Mouse (Mus musculus) ES-E14 (cell line): ENCODE measurements around the gene Fndc11. TPM values are rescaled to one million over a fixed set of nuclear protein-coding genes. Genes with fewer than 3 reads are reported as not detected.

Experiments used
- DNase-seq: peaks from one replicate; pipeline ENCODE4 v3.0.0-alpha.2; 2013; ENCODE audit warnings: low read depth, low spot score
- H3K27ac ChIP-seq: 2 replicates; pipeline ENCODE4 v1.5.1; 2012; ENCODE audit warnings: low read depth, mild to moderate bottlenecking, low read length, moderate library complexity, mixed read lengths; ENCODE audit not compliant: poor library complexity, insufficient read depth, severe bottlenecking
- H3K36me3 ChIP-seq: 2 replicates; pipeline ENCODE4 v1.6.1; 2012; ENCODE audit warnings: mild to moderate bottlenecking, low read length, moderate library complexity, mixed read lengths; ENCODE audit not compliant: control insufficient read depth, poor library complexity, insufficient read depth, severe bottlenecking
- H3K4me1 ChIP-seq, 2 experiments: fragments of 150-350 bp in 1 of 2; sonication (generic) in 1 of 2; 2 replicates each; pipeline ENCODE4 v1.6.1; 2012; ENCODE audit warnings: low read length in 2 of 2, mild to moderate bottlenecking in 1 of 2, mixed read lengths in 1 of 2; ENCODE audit not compliant: control insufficient read depth in 2 of 2, insufficient read depth in 2 of 2, poor library complexity in 1 of 2
- H3K4me3 ChIP-seq, 2 experiments: fragments of 150-350 bp in 1 of 2; sonication (generic) in 1 of 2; 2 replicates each; pipeline ENCODE4 v1.5.1; 2012; ENCODE audit warnings: low read length in 2 of 2, low read depth in 1 of 2, mild to moderate bottlenecking in 1 of 2, mixed read lengths in 1 of 2; ENCODE audit not compliant: insufficient read depth in 1 of 2, poor library complexity in 1 of 2, severe bottlenecking in 1 of 2
- H3K9ac ChIP-seq: 2 replicates; pipeline ENCODE4 v1.6.1; 2012; ENCODE audit warnings: low read depth, mild to moderate bottlenecking, low read length, mixed read lengths; ENCODE audit not compliant: poor library complexity, insufficient read depth, severe bottlenecking
- H3K9me3 ChIP-seq: fragments of 150-350 bp; sonication (generic); 2 replicates; pipeline ENCODE4 v1.6.1; 2012; ENCODE audit warnings: low read depth, mild to moderate bottlenecking, low read length; ENCODE audit not compliant: control insufficient read depth, insufficient read depth
- CHD2 ChIP-seq: IDR thresholded peaks from 2 replicates; pipeline ENCODE4 v1.6.1; 2014; ENCODE audit warnings: mild to moderate bottlenecking, low read depth, low read length, inconsistent platforms
- HCFC1 ChIP-seq: IDR thresholded peaks from 2 replicates; pipeline ENCODE4 v1.6.1; 2012; ENCODE audit warnings: low read length, inconsistent platforms, borderline replicate concordance; ENCODE audit not compliant: insufficient read depth
- MAFK ChIP-seq: IDR thresholded peaks from 2 replicates; pipeline ENCODE4 v1.6.1; 2014; ENCODE audit warnings: mild to moderate bottlenecking, low read depth, low read length, inconsistent platforms; ENCODE audit not compliant: insufficient read depth
- ZC3H11A ChIP-seq: IDR thresholded peaks from 2 replicates; pipeline ENCODE4 v1.6.1; 2012; ENCODE audit warnings: low read depth, mild to moderate bottlenecking, inconsistent platforms, low read length, borderline replicate concordance
- ZNF384 ChIP-seq: IDR thresholded peaks from 2 replicates; pipeline ENCODE4 v1.6.1; 2012; ENCODE audit warnings: low read depth, low read length, inconsistent platforms
- in situ Hi-C, 2 experiments: fragments of 600-800 bp; cut with MboI; formaldehyde crosslinking; loops; one replicate each; pipeline ENCODE4 v1.15.1; 2025; ENCODE audit warnings: low sequenced_read_pairs in 2 of 2, inconsistent platforms in 1 of 2; ENCODE audit not compliant: unreplicated experiment in 2 of 2
- total RNA-seq: library from RNA; depleted of rRNA; stranded (reverse); fragments of 300-350 nt; gene quantifications from 2 replicates; pipeline ENCODE4 v1.2.3, GENCODE M21; 2012; rRNA removed

Gene Fndc11
- total RNA-seq, 1 experiment, result not detected

DNA sequence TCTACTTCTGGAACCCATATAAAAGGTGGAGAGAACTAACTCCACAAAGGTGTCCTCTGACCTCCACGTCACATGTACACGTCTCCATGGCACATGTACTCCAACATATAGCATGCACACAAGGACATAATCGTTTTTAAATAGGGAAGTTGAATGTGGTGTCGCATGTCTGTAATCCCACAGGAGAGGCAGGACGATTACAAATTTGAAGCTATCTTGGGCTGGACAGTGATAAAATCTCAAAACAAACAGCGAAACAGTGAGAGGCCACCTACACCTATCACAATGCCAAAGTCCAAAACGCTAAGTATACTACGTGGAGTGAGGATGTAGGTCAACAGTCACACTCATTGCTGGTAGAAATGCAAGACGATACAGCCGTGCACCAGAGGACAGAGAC lies 29.4 kb downstream of the Fndc11 start:
- no peak overlapping the region for H3K4me3 ChIP-seq
- DNase-seq, result no peak
- in situ Hi-C loops, result no loop called here

DNA sequence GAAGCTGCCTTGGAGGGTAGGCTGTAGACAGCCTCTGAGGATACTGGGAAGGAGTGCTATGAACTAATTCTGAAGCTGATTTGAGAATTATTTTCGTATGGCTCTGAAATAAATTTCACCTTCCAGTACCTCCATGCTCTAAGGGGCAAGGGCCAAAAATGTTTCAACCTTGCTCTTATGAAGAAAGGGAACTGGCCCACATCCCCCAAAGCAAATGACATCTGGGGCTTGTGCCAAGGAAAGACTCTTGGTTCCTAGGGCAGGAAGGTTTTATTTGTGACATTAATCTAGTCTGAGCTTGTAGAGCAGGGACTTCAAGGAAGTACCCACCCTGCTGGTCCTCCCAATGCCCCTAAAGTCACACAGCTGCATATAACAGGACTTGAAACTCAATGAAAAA lies 32.0 kb downstream of the Fndc11 start:
- Histone ChIP-seq H3K4me1 (no peaks in the 10 kb centered on the region), H3K9ac (no peak overlapping the region), H3K4me3 (no peak overlapping the region), H3K27ac (no peak overlapping the region), H3K36me3 (peaks cover 22% of the 10 kb centered on the region), H3K9me3 (no peaks in the 10 kb centered on the region)
- TF ChIP-seq ZNF384 (no peak), CHD2 (no peak), ZC3H11A (no peak), HCFC1 (no peak), MAFK (no peak)
- DNase-seq, result no peak
- in situ Hi-C loops, result no loop called here

More for the DNA sequence above, 29.4 kb downstream of the Fndc11 start:
- H3K36me3 ChIP-seq, result peaks cover 11% of the 10 kb centered on the region
- no peak overlapping the region for H3K9ac ChIP-seq
- H3K4me1 ChIP-seq, result peaks cover 1 to 7% of the 10 kb centered on the region in 2 experiments; a peak in 3 of 4 replicates
- TF ChIP-seq CHD2 (no peak), MAFK (no peak), ZC3H11A (no peak), HCFC1 (no peak), ZNF384 (no peak)
- H3K27ac ChIP-seq, result no peak overlapping the region
- H3K9me3 ChIP-seq, result no peaks in the 10 kb centered on the region

DNA sequence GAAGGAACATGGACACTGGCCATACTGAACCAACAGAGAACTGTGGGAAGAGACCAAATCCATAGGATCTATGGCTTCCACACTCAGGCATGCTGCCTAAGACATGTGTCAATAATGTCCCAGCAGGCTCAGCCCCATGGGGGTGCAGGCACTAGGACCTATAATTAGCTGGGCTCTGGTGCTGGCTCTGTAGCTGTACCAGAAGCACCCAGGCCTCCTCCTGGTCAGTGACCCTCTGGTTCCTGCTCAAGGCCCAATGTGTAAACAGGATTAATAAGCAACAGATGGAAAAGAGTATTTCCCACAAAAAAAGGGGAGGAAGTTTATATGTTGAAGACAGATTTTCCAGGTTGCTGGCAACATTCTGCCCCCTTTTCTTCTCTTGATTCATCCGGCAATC lies 33.4 kb downstream of the Fndc11 start:
- in situ Hi-C loops, result no loop called here
- Histone ChIP-seq H3K9me3 (no peaks in the 10 kb centered on the region), H3K4me1 (no peaks in the 10 kb centered on the region), H3K36me3 (peaks cover 22% of the 10 kb centered on the region), H3K4me3 (no peak overlapping the region), H3K27ac (no peak overlapping the region), H3K9ac (no peak overlapping the region)
- TF ChIP-seq CHD2, result no peak
- no peak for TF ChIP-seq HCFC1
- no peak for TF ChIP-seq ZC3H11A
- no peak for TF ChIP-seq MAFK
- no peak for TF ChIP-seq ZNF384
- DNase-seq, result no peak

DNA sequence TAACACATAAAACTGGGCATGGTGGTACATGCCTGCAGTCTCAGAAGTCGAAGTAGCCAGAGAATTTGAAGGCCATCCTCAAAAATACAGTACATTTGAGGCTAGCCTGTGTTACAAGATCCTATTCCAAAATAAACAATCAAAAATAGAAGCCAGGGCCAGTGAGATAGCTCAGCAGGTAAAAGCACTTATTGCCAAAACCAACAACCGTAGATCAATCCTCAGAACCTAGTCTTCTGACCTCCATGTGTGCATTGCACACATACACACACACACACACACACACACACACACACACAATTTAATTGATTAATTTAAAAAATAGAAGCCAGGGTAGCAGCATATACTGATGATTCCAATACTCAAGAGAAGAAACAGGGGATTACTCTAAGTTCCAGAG lies 47.0 kb downstream of the Fndc11 start:
- H3K9me3 ChIP-seq, result no peaks in the 10 kb centered on the region
- no peak overlapping the region for H3K27ac ChIP-seq
- H3K4me3 ChIP-seq, result no peak overlapping the region
- no peaks in the 10 kb centered on the region for H3K36me3 ChIP-seq
- no peak for DNase-seq
- no peaks in the 10 kb centered on the region for H3K4me1 ChIP-seq
- TF ChIP-seq ZNF384 (no peak), HCFC1 (no peak), ZC3H11A (no peak), CHD2 (no peak), MAFK (no peak)
- in situ Hi-C loops, result no loop called here
- no peak overlapping the region for H3K9ac ChIP-seq

DNA sequence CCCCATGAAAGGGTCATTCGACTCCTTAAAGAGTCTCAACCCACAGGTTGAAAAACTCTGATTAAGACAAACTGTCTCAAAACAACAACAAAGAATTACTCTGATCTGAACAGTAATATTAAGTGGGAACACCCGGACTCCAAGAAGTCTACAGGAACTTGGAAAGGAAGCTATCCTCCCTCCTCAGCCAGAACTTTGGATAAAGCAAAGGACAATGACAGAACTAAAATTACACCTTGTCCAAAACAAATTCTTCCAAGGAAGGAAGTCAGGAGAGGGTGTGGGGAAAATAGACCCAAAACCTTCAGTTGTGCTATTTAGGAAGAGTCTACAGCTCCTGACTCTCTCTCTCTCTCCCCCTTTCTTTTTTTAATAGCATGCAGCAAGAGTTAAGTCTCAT lies 52.3 kb downstream of the Fndc11 start:
- no peak overlapping the region for H3K4me3 ChIP-seq
- H3K9me3 ChIP-seq, result no peaks in the 10 kb centered on the region
- peaks cover 2% of the 10 kb centered on the region; the same call in 1 of the 2 replicates for H3K36me3 ChIP-seq
- no peak overlapping the region for H3K27ac ChIP-seq
- in situ Hi-C loops, result no loop called here
- no peaks in the 10 kb centered on the region; a peak in 1 of 4 replicates for H3K4me1 ChIP-seq
- DNase-seq, result no peak
- H3K9ac ChIP-seq, result no peak overlapping the region
- no peak for TF ChIP-seq HCFC1

Other genes starting within 250 kb of the Fndc11 start
- 0.80 and 0.90 TPM in 2 replicates for gene Col20a1, start 233.5 kb upstream of the Fndc11 start, total RNA-seq
- 0.71 and 0.90 TPM in 2 replicates for gene Chrna4, start 176.5 kb upstream of the Fndc11 start, total RNA-seq
- 4.6 and 11.6 TPM in 2 replicates for gene Kcnq2, start 84.7 kb upstream of the Fndc11 start, total RNA-seq
- 0.76 and 0.95 TPM in 2 replicates for gene Eef1a2, start 63.0 kb upstream of the Fndc11 start, total RNA-seq
- 67.1 and 71.8 TPM in 2 replicates for gene Ppdpf, start 32.8 kb upstream of the Fndc11 start, total RNA-seq
- gene Ptk6, start 17.2 kb upstream of the Fndc11 start, total RNA-seq, result 0.11 and 0.22 TPM in 2 replicates
- gene Srms, start 6.8 kb upstream of the Fndc11 start, total RNA-seq, result 0.67 and 0.79 TPM in 2 replicates
- 2.2 and 3.4 TPM in 2 replicates for gene Helz2, start 22.0 kb downstream of the Fndc11 start, total RNA-seq
- 15.2 and 16.4 TPM in 2 replicates for gene Gmeb2, start 68.0 kb downstream of the Fndc11 start, total RNA-seq
- 7.9 and 8.6 TPM in 2 replicates for gene Stmn3, start 94.5 kb downstream of the Fndc11 start, total RNA-seq
- gene Rtel1, start 99.7 kb downstream of the Fndc11 start, total RNA-seq, result 133 and 209 TPM in 2 replicates
- 43.5 and 61.3 TPM in 2 replicates for gene Zgpat, start 144.9 kb downstream of the Fndc11 start, total RNA-seq
- 32.8 and 36.3 TPM in 2 replicates for gene Arfrp1, start 145.4 kb downstream of the Fndc11 start, total RNA-seq
- gene Lime1, start 160.1 kb downstream of the Fndc11 start, total RNA-seq, result 30.8 and 48.9 TPM in 2 replicates
- gene Zbtb46, start 239.4 kb downstream of the Fndc11 start, total RNA-seq, result 4.4 and 5.1 TPM in 2 replicates